Mouse (Mus musculus) stomach, postnatal 0 days (tissue): ENCODE data around the gene Smarca2.

Source experiments
- CTCF ChIP-seq: IDR thresholded peaks from 2 replicates; pipeline ENCODE4 v1.5.1; 2016; ENCODE audit warnings: antibody characterized with exemption, low read depth, mild to moderate bottlenecking, moderate library complexity
- EP300 ChIP-seq: optimal IDR thresholded peaks from 2 replicates; pipeline ENCODE3; 2016; ENCODE audit warnings: antibody characterized with exemption

GRCm38 (mm10) chr19:26768846-26769245 is 164.0 kb downstream of the Smarca2 start:
- TF ChIP-seq EP300 (no peak), CTCF (no peak)
